Mouse (Mus musculus) hindbrain, embryonic 12.5 days (tissue): Measurements from ENCODE around the gene Rbms3. TPM values are rescaled to one million over a fixed set of nuclear protein-coding genes. Genes with fewer than 3 reads are reported as not detected.

Experiments
- ATAC-seq: fragments of 200-750 bp; cut with Nextera tagmentation; 2 replicates; pipeline ENCODE4 v1.8.0; 2017; ENCODE audit warnings: moderate TSS enrichment; ENCODE audit not compliant: low FRiP score
- H3K27ac ChIP-seq: fragments of 300-500 bp; sonication (generic); 2 replicates; pipeline ENCODE4 v1.5.1; 2016; ENCODE audit warnings: mild to moderate bottlenecking
- H3K27me3 ChIP-seq: fragments of 300-500 bp; sonication (generic); 2 replicates; pipeline ENCODE4 v1.6.1; 2016; ENCODE audit warnings: mild to moderate bottlenecking
- H3K36me3 ChIP-seq: fragments of 300-500 bp; sonication (generic); 2 replicates; pipeline ENCODE4 v1.6.1; 2016; ENCODE audit warnings: mild to moderate bottlenecking
- H3K4me1 ChIP-seq: fragments of 300-500 bp; sonication (generic); 2 replicates; pipeline ENCODE4 v1.6.1; 2016
- H3K4me2 ChIP-seq: fragments of 300-500 bp; sonication (generic); replicated peaks from 2 replicates; pipeline ENCODE4 v1.6.1; 2016; ENCODE audit warnings: mild to moderate bottlenecking
- H3K4me3 ChIP-seq: fragments of 300-500 bp; sonication (generic); 2 replicates; pipeline ENCODE4 v1.5.1; 2016; ENCODE audit warnings: mild to moderate bottlenecking
- H3K9ac ChIP-seq: fragments of 300-500 bp; sonication (generic); 2 replicates; pipeline ENCODE4 v1.6.1; 2016; ENCODE audit warnings: mild to moderate bottlenecking, moderate library complexity
- H3K9me3 ChIP-seq: fragments of 300-500 bp; sonication (generic); replicated peaks from 2 replicates; pipeline ENCODE4 v1.6.1; 2016; ENCODE audit warnings: mild to moderate bottlenecking
- WGBS: fragments of 180-500 bp; shearing (Covaris S2); methylation state at CpG from one replicate; pipeline ENCODE4 v1.1.7; 2016; 5-methylcytosine and 5-hydroxymethylcytosine counted together
- polyA plus RNA-seq: library from polyadenylated mRNA; unstranded; fragments of >200 nt; fragmentation: Nextera tagmentation; extraction: Ambion mirVana; gene quantifications from 2 replicates; pipeline ENCODE4 v1.2.1, GENCODE M21; 2016

The Rbms3 gene
- polyA plus RNA-seq, 1 experiment from 2014 or later = 58.7 TPM

DNA sequence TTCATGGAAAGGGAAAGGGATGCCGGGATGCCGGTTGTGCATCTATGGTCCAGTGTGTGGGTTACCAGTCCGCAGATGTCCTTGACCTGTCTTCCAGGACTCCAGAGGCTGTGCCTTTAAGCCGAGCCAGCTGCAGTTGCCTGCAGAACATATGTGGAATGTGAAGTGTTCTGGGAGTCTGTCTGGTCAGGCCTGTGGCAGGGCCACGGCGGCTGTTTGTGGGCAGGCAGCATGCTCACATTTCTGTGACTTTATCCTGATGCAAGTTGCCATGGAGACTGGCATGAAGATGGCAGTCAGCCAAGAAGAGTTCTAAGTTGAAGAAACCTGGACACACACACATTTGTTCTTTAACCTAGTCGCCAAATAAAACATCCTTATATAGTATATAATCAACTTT, 187.1 kb downstream of the Rbms3 start:
- ATAC-seq = no peak
- no peaks in the 10 kb centered on the region for H3K27me3 ChIP-seq
- H3K4me1 ChIP-seq = 0 out of 2 replicates have a peak, but pooled peaks cover 3% of the 10 kb centered on the region
- no peak overlapping the region for H3K4me3 ChIP-seq
- H3K9ac ChIP-seq = no peak overlapping the region
- H3K36me3 ChIP-seq = no peaks in the 10 kb centered on the region
- no peak overlapping the region for H3K4me2 ChIP-seq
- H3K27ac ChIP-seq = no peak overlapping the region
- WGBS = 69% methylated on average over 7 of the region's 7 CpGs
- no peaks in the 10 kb centered on the region for H3K9me3 ChIP-seq

DNA sequence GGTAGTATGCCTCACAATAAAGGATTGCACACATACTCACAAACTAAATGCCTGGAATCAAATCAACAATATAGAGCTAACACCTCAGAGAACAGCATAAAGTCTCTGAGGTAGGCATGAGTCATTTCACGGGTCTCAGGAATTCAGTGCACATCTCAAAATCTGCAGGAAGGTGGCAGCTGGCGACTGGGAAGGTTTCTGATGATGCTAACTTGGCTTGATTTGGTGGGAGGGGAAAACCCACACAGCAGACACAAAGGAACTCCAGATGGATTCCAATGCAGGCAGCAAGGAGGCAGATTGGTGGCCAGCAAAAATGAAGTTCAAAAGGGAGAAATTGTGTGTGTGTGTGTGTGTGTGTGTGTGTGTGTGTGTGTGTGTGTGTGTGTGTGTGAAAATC, 193.9 kb downstream of the Rbms3 start:
- no peak for ATAC-seq
- Histone ChIP-seq H3K27me3 (no peaks in the 10 kb centered on the region), H3K36me3 (no peaks in the 10 kb centered on the region), H3K4me2 (no peak overlapping the region), H3K9me3 (no peaks in the 10 kb centered on the region), H3K9ac (no peak overlapping the region), H3K4me1 (no peaks in the 10 kb centered on the region), H3K4me3 (no peak overlapping the region), H3K27ac (no peak overlapping the region)
- WGBS = 69% methylated on average over 2 of the region's 2 CpGs

DNA sequence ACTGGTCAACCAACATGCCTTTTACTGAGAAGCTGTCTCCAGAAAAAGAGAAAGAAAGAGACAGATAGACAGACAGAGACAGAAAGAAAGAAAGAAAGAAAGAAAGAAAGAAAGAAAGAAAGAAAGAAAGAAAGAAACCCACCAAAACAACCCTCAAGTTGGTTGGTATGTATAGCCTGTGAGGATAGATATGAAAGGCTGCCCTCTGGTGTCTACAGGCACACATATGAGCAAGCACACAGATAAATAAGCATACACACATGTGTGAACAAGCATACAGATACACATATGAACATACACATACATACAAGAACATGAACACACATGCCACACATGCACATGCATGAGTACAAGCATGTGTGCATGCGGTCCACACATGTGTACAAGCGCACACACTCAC, 199.0 kb downstream of the Rbms3 start:
- H3K4me3 ChIP-seq = no peak overlapping the region
- no peak overlapping the region for H3K9ac ChIP-seq
- no peak for ATAC-seq
- no peak overlapping the region for H3K27ac ChIP-seq
- H3K4me2 ChIP-seq = no peak overlapping the region
- H3K27me3 ChIP-seq = no peaks in the 10 kb centered on the region
- H3K4me1 ChIP-seq = no peaks in the 10 kb centered on the region
- H3K36me3 ChIP-seq = no peaks in the 10 kb centered on the region
- WGBS = 96% methylated on average over 2 of the region's 2 CpGs
- no peaks in the 10 kb centered on the region for H3K9me3 ChIP-seq

DNA sequence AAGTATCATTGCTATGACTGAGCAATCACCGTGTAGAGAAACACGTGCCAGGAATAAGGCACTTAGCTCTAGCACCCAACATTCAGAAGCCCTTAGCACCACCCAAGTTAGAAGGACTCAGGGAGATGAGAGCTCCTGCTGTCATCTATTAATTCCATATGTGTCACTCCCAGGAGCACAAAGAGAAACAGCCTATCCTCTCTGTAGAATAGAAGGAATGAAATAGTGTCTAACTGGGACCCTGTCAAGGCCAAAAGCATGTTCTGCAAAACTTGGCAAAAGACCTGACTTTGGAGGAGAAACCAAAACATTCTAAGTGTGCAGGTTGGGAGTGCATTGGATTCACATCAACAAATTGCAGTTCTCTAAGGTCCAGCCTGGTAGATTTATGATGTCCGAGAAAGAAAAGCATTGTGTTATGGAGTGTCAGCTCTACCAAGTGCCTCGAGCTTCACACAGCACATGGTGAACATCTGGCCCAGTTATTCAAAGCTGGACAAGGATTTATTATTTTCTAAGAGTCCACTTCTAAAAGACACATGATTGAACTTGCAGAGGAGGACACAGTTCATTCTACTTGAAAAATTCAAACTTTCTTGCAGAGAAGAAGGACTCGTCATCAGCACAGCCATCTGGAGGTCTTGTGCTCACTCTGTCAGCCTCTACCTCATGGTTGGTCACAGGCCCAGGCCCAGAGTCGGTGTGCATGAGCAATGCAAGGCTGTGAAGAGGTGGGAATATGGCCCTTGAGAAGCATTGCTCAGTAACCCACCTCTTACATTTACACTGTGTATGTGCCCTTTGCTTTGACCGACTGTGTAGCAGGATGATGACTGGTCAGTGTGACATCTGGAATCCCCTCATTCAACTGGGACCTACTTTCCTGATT, 200.3 kb downstream of the Rbms3 start:
- 85% methylated on average over 7 of the region's 7 CpGs for WGBS
- Histone ChIP-seq H3K4me2 (no peak overlapping the region), H3K27ac (no peak overlapping the region), H3K27me3 (no peaks in the 10 kb centered on the region), H3K4me1 (no peaks in the 10 kb centered on the region), H3K9me3 (no peaks in the 10 kb centered on the region), H3K4me3 (no peak overlapping the region), H3K36me3 (no peaks in the 10 kb centered on the region), H3K9ac (no peak overlapping the region)
- ATAC-seq = no peak

DNA sequence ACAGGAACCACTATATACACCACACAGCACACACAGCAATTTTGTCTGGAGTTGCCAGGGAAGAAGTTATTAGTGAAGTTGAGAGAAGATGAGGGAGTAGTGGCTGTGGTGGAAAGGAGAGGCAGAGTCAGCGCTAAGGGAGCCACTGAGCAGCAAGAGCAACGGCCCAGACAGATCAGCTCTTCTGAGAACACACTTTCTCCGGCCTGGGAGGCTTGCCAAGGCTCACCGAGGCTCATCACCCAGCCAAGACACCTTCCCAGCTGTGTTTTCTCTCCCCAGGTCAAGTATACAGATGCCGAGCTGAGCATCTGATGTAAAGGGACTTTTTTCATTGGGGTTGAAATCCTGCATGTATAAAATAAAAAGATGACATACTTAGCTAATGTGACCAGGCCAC, 206.5 kb downstream of the Rbms3 start:
- no peaks in the 10 kb centered on the region for H3K9me3 ChIP-seq
- H3K27ac ChIP-seq = no peak overlapping the region
- no peak overlapping the region for H3K9ac ChIP-seq
- H3K4me1 ChIP-seq = no peaks in the 10 kb centered on the region
- no peak overlapping the region for H3K4me2 ChIP-seq
- H3K36me3 ChIP-seq = no peaks in the 10 kb centered on the region
- no peak overlapping the region for H3K4me3 ChIP-seq
- WGBS = 79% methylated on average over 5 of the region's 5 CpGs
- no peak for ATAC-seq
- H3K27me3 ChIP-seq = no peaks in the 10 kb centered on the region

DNA sequence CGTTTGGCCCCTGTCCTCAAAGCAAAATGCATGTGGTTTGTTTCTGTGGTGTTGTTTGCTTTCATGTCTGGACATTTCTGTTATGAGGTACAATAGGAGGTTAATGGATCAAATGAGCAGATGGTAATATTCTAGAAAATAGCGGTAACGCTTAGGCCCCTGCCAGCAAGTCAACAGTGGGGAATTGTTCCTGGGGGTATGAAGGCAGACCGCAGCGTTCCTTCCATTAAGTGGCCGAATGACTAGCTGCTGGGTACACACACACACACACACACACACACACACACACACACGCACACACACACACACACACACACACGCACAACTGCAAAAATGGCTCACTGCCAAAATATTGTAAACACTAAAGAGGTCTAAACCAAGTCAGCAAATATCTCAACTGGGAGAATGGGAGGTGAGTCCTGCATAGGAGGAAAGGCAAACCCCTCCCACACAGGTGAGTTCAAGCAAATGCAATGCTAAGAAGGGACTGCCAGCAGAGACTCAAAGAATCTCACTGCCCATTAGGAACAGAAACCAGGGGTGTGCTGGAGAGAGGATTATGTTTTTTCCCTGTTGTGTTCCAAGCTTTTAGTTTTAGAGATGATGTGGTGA, 209.7 kb downstream of the Rbms3 start:
- Histone ChIP-seq H3K36me3 (no peaks in the 10 kb centered on the region), H3K4me3 (no peak overlapping the region), H3K27ac (no peak overlapping the region), H3K27me3 (no peaks in the 10 kb centered on the region), H3K4me2 (no peak overlapping the region), H3K9ac (no peak overlapping the region), H3K9me3 (no peaks in the 10 kb centered on the region), H3K4me1 (no peaks in the 10 kb centered on the region)
- WGBS = 76% methylated on average over 8 of the region's 8 CpGs
- no peak for ATAC-seq

DNA sequence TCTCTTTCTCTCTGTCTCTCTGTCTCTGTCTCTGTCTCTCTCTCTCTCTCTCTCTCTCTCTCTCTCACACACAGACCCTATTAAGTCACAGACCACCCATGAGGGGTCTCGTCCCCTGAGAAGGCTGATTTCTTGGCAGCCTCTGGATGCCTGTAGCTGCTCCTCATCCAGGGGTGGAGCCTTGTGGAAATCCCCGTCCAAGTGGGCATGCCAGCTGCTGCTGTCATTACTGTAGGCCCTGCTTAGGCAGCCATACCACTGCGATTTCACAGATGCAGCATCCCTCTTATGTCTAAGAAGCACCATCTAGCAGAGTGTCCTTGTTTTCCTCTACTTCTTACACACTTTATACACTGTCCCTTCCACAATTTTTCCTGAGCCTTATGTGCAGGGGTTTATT, 216.5 kb downstream of the Rbms3 start:
- Histone ChIP-seq H3K4me1 (no peaks in the 10 kb centered on the region), H3K4me2 (no peak overlapping the region), H3K36me3 (no peaks in the 10 kb centered on the region), H3K9ac (no peak overlapping the region), H3K9me3 (no peaks in the 10 kb centered on the region), H3K27ac (no peak overlapping the region), H3K27me3 (no peaks in the 10 kb centered on the region), H3K4me3 (no peak overlapping the region)
- ATAC-seq = no peak
- 32% methylated on average over 3 of the region's 3 CpGs for WGBS

DNA sequence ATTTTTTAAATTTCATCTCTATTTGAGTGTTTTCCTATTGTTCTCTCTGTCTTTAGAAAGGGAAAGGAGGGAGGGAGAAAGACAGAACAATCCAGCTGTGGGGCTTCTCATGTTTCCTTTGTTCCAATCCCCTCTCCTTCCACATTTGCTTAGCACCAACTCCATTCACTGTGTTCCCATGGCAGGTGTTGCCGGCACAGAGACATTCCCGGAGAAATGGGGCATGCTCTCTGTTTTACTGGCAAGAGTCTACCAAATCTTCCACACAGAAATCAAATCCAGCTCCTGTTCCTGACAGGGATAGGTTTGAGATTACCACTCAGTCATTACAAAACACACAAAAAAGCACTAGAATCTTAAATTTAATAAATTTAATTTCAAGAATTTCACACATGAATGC, 217.1 kb downstream of the Rbms3 start:
- H3K27me3 ChIP-seq = no peaks in the 10 kb centered on the region
- H3K27ac ChIP-seq = no peak overlapping the region
- no peak overlapping the region for H3K4me2 ChIP-seq
- WGBS = 17% methylated on average over 2 of the region's 2 CpGs
- H3K36me3 ChIP-seq = no peaks in the 10 kb centered on the region
- H3K9ac ChIP-seq = no peak overlapping the region
- no peak overlapping the region for H3K4me3 ChIP-seq
- no peak for ATAC-seq
- no peaks in the 10 kb centered on the region for H3K9me3 ChIP-seq
- H3K4me1 ChIP-seq = no peaks in the 10 kb centered on the region

DNA sequence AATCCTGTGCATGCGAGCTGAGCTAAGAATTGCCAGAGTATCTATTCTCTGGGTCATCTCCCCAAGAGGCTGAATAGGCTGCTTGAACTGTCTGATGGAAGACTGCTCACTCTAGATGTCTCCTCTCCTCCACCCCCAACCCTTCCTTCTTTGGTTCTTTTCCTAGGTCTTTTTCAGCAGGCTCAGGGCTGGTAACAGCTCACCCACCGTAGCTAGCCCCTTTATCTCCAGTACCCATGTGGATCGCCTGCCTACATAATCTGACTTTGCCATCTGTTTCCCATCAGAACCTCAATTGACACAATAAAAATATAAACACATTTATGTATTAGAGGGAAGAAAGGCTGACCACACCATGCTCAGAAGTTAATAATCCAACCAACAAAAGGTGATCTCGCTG, 225.1 kb downstream of the Rbms3 start:
- Histone ChIP-seq H3K27ac (no peak overlapping the region), H3K9ac (no peak overlapping the region), H3K4me1 (0 out of 2 replicates have a peak, but pooled peaks cover 5% of the 10 kb centered on the region), H3K9me3 (no peaks in the 10 kb centered on the region), H3K36me3 (no peaks in the 10 kb centered on the region), H3K27me3 (no peaks in the 10 kb centered on the region), H3K4me2 (no peak overlapping the region), H3K4me3 (no peak overlapping the region)
- WGBS = 86% methylated on average over 4 of the region's 4 CpGs
- ATAC-seq = no peak

DNA sequence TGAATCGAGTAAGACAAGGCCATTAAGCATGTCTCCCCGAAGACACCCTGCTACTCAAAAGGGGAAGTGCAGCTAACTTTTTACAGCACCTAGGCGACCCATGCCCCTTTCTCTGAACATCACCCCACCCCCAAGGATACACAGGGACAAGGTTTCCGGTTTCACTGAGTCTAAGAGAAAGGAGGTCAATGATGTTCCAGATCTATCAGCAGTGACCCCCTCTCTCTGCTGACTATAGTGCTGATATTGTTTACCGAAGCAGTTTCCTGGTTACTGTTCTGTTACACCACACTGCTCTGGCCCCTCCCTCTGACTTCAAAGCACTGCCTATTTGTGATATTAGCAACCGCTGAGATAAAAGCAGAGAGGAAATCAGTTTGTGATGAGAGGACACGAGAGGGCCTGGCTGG, 229.4 kb downstream of the Rbms3 start:
- 48% methylated on average over 7 of the region's 7 CpGs for WGBS
- no peak for ATAC-seq

DNA sequence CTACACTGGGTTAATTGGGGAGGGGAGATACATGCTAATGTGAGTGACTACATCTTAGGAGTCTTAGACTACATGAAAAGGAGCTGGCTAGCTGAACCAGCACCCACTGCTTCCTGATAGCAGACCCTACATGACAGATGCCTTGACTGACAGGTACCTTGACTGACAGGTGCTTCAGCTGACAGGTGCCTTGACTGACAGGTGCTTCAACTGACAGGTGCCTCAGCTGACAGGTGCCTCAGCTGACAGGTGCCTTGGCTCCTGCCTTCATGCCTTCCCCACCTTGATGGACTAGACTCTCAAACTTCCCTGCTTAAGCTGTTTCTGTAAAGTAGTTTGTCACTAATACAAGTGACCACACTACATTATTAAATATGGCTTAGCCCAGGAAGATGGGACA, 232.6 kb downstream of the Rbms3 start:
- Histone ChIP-seq H3K9me3 (no peaks in the 10 kb centered on the region), H3K9ac (no peak overlapping the region), H3K27ac (no peak overlapping the region), H3K4me3 (no peak overlapping the region), H3K4me2 (no peak overlapping the region), H3K36me3 (no peaks in the 10 kb centered on the region), H3K4me1 (0 out of 2 replicates have a peak, but pooled peaks cover 10% of the 10 kb centered on the region), H3K27me3 (no peaks in the 10 kb centered on the region)
- no peak for ATAC-seq

More for the DNA sequence above, 229.4 kb downstream of the Rbms3 start:
- Histone ChIP-seq H3K9ac (no peak overlapping the region), H3K4me1 (0 out of 2 replicates have a peak, but pooled peaks cover 5% of the 10 kb centered on the region), H3K4me3 (no peak overlapping the region), H3K36me3 (no peaks in the 10 kb centered on the region), H3K27me3 (no peaks in the 10 kb centered on the region), H3K9me3 (no peaks in the 10 kb centered on the region), H3K4me2 (no peak overlapping the region), H3K27ac (no peak overlapping the region)

DNA sequence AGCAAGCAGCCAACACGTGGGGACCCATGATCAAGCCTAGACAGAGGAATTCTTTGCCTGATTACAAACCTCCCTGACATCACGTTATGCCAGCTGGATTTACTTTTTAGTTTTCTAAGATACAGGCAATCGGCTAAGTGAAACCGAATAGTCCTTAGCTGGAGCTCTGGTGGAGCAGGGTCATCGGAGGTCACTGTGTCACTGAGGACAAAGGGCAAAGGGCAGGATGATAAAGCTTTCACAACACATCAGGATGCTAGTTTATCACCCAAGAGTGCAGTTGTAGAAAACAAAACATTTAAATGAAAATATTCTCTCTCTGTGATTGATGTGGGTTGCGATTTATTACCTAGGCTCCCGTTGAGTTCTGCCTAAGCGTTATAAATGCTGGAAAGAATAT, 233.1 kb downstream of the Rbms3 start:
- Histone ChIP-seq H3K4me3 (no peak overlapping the region), H3K4me2 (no peak overlapping the region), H3K27ac (no peak overlapping the region), H3K27me3 (no peaks in the 10 kb centered on the region), H3K36me3 (no peaks in the 10 kb centered on the region), H3K9ac (no peak overlapping the region), H3K9me3 (no peaks in the 10 kb centered on the region), H3K4me1 (0 out of 2 replicates have a peak, but pooled peaks cover 10% of the 10 kb centered on the region)
- 73% methylated on average over 8 of the region's 8 CpGs for WGBS
- ATAC-seq = no peak
